Mouse (Mus musculus) common myeloid progenitor, adult 5-6 weeks (primary cell): ENCODE data around the gene Celsr2. TPM values are rescaled to one million over a fixed set of nuclear protein-coding genes. Genes with fewer than 3 reads are reported as not detected.
A peak's percentile ranks its signal among the peaks of the same experiment; 100 is the strongest.

Source experiments
- ATAC-seq: replicated peaks from 2 replicates; pipeline ENCODE4 v1.8.0; 2016; ENCODE audit warnings: low read depth, mild to moderate bottlenecking, moderate TSS enrichment, inconsistent platforms; ENCODE audit not compliant: poor library complexity, severe bottlenecking
- total RNA-seq: library from RNA; stranded (forward); fragments of 200-1000, 187-1606 nt; gene quantifications from 2 replicates; pipeline ENCODE4 v1.2.3, GENCODE M21; 2017

Gene Celsr2
- total RNA-seq, 1 experiment from 2014 or later: 2.7 TPM

- no peak for ATAC-seq
These were observed 33.1 kb downstream of the Celsr2 start for GRCm38 (mm10) chr3:108381945-108382875.

- peak; percentile 36; the same call in 1 of the 2 replicates for ATAC-seq
These were observed 34.7 kb downstream of the Celsr2 start for GRCm38 (mm10) chr3:108380695-108381094.

GRCm38 (mm10) chr3:108378875-108379663, 36.3 kb downstream of the Celsr2 start:
- peak; percentile 29; the same call in 1 of the 2 replicates for ATAC-seq

GRCm38 (mm10) chr3:108372691-108373090, 42.7 kb downstream of the Celsr2 start:
- ATAC-seq: 0 out of 2 replicates have a peak, but pooled peaks have one; percentile 20

- 0 out of 2 replicates have a peak, but pooled peaks have one; percentile 24 for ATAC-seq
These were observed 43.1 kb downstream of the Celsr2 start for GRCm38 (mm10) chr3:108372274-108372673.

GRCm38 (mm10) chr3:108368721-108369120, 46.6 kb downstream of the Celsr2 start:
- ATAC-seq: 0 out of 2 replicates have a peak, but pooled peaks have one; percentile 34

- ATAC-seq: no peak
These were observed 47.5 kb downstream of the Celsr2 start for GRCm38 (mm10) chr3:108367828-108368227.

GRCm38 (mm10) chr3:108367173-108367572, 48.2 kb downstream of the Celsr2 start:
- ATAC-seq: no peak

- ATAC-seq: no peak
These were observed 50.9 kb downstream of the Celsr2 start, which contains the start of gene Mybphl for GRCm38 (mm10) chr3:108364270-108364995. TSS of gene Mybphl (plus strand) at chr3:108364911.

GRCm38 (mm10) chr3:108363626-108364025, 51.7 kb downstream of the Celsr2 start:
- ATAC-seq: 0 out of 2 replicates have a peak, but pooled peaks have one; percentile 23

GRCm38 (mm10) chr3:108360894-108361293, 54.5 kb downstream of the Celsr2 start:
- ATAC-seq: peak; percentile 42

GRCm38 (mm10) chr3:108358445-108358844, 56.9 kb downstream of the Celsr2 start:
- ATAC-seq: no peak

GRCm38 (mm10) chr3:108357051-108357450, 58.3 kb downstream of the Celsr2 start:
- no peak for ATAC-seq

- no peak for ATAC-seq
These were observed 60.1 kb downstream of the Celsr2 start for GRCm38 (mm10) chr3:108355245-108355644.

- ATAC-seq: no peak
These were observed 67.0 kb downstream of the Celsr2 start for GRCm38 (mm10) chr3:108348376-108348775.

- peak; percentile 68 for ATAC-seq
These were observed 69.5 kb downstream of the Celsr2 start for GRCm38 (mm10) chr3:108345855-108346254.

GRCm38 (mm10) chr3:108342185-108342584, 73.2 kb downstream of the Celsr2 start:
- ATAC-seq: no peak

- no peak for ATAC-seq
These were observed 74.3 kb downstream of the Celsr2 start for GRCm38 (mm10) chr3:108341040-108341439.
